Mouse (Mus musculus): ENCODE results near the gene Dab2ip.

GRCm38 (mm10) chr2:35614411-35614810 lies 56.3 kb downstream of the Dab2ip start:
- TF ChIP-seq CTCF (IDR thresholded peaks at IDR 0.05; ENCODE audit: low read depth), result no peak
- no peak for TF ChIP-seq EP300 (IDR thresholded peaks at IDR 0.05; ENCODE audit: low read depth)
